In genomic region chr16:17499249-17499883, GRCm38 (mm10) we compare ENCODE assay signal across 12 mouse cellular contexts. TPM values are rescaled to one million over a fixed set of nuclear protein-coding genes. Genes with fewer than 3 reads are reported as not detected.
A peak's percentile ranks its signal among the peaks of the same experiment; 100 is the strongest.
DNase-seq lines count a peak whose midpoint lies in the region; ATAC-seq and TF ChIP-seq lines count a peak whose summit lies in the region.
"Had no signal": no experiment of that assay in that cellular context is flagged by ENCODE, and none has a peak within 500 bp of the region (broad histone marks: within the 10 kb centered on the region; RNA-seq: fewer than 3 reads in every experiment).

No protein-coding gene starts in this region.

- ATAC-seq in kidney, embryonic 15.5 days (replicated peaks; ENCODE audit: low FRiP score), result peak; percentile 56; the same call in 1 of the 2 replicates
- ATAC-seq in kidney, embryonic 14.5 days (ENCODE audit: low FRiP score, low TSS enrichment), result no peak
- ATAC-seq in hindbrain, embryonic 11.5 days (ENCODE audit: low FRiP score), result peak; percentile 84
- peak; percentile 84 for ATAC-seq in midbrain, embryonic 16.5 days
- ATAC-seq in liver, postnatal 0 days, result no peak

- no peak overlapping the region for H3K4me3 ChIP-seq in kidney, embryonic 15.5 days (replicated peaks)
- no peak overlapping the region for H3K4me3 ChIP-seq in kidney, embryonic 14.5 days (ENCODE audit: low read length)
- H3K4me3 ChIP-seq in hindbrain, embryonic 11.5 days (ENCODE audit: low read depth, low read length), result no peak overlapping the region
- no peak overlapping the region for H3K4me3 ChIP-seq in midbrain, embryonic 16.5 days (ENCODE audit: low read depth, low read length)
- no peak overlapping the region for H3K4me3 ChIP-seq in gastrocnemius, adult 2 months
- H3K4me3 ChIP-seq in liver, postnatal 0 days (ENCODE audit: low read depth, low read length), result no peak overlapping the region
- H3K4me3 ChIP-seq: heart, embryonic 10.5 days had no signal

- peak; percentile 66 for DNase-seq in embryo, embryonic 11 days
- peak; percentile 67 for DNase-seq in hindbrain, embryonic 11.5 days (ENCODE audit: low spot score)
- DNase-seq in urinary bladder, postnatal 36 days (ENCODE audit: low spot score in 2 of 2), result no peak
- no peak for DNase-seq in gastrocnemius, adult 2 months
- DNase-seq in liver, postnatal 0 days, result no peak
- DNase-seq: kidney, postnatal 14 days had no signal

- TF ChIP-seq CTCF in gastrocnemius, adult 2 months (IDR thresholded peaks at IDR 0.05), result no peak
- TF ChIP-seq CTCF in liver, postnatal 0 days (IDR thresholded peaks at IDR 0.05; ENCODE audit: low read depth), result no peak

- H3K9ac ChIP-seq in kidney, embryonic 15.5 days, result no peak overlapping the region
- H3K9ac ChIP-seq in kidney, embryonic 14.5 days (ENCODE audit: low read depth, low read length), result no peak overlapping the region
- H3K9ac ChIP-seq in hindbrain, embryonic 11.5 days (ENCODE audit: low read depth, low read length), result no peak overlapping the region
- no peak overlapping the region for H3K9ac ChIP-seq in midbrain, embryonic 16.5 days (ENCODE audit: low read depth, low read length)
- H3K9ac ChIP-seq in liver, postnatal 0 days (replicated peaks), result no peak overlapping the region

- no peak overlapping the region for H3K4me2 ChIP-seq in kidney, embryonic 15.5 days
- no peak overlapping the region for H3K4me2 ChIP-seq in kidney, embryonic 14.5 days (replicated peaks; ENCODE audit: low read depth, low read length)
- no peak overlapping the region for H3K4me2 ChIP-seq in hindbrain, embryonic 11.5 days (replicated peaks; ENCODE audit: low read depth, low read length)
- H3K4me2 ChIP-seq in midbrain, embryonic 16.5 days (ENCODE audit: low read length), result peak overlapping the region; percentile 16; the same call in 1 of the 2 replicates
- no peak overlapping the region for H3K4me2 ChIP-seq in liver, postnatal 0 days (ENCODE audit: low read depth, low read length)
- H3K4me2 ChIP-seq: liver, embryonic 11.5 days had no signal

- peaks cover 12% of the 10 kb centered on the region for H3K4me1 ChIP-seq in kidney, embryonic 15.5 days
- peaks cover 4% of the 10 kb centered on the region; the same call in 1 of the 2 replicates for H3K4me1 ChIP-seq in kidney, embryonic 14.5 days (ENCODE audit: control insufficient read depth, insufficient read depth, low read length)
- no peaks in the 10 kb centered on the region for H3K4me1 ChIP-seq in hindbrain, embryonic 11.5 days (replicated peaks; ENCODE audit: control insufficient read depth, insufficient read depth, low read length)
- H3K4me1 ChIP-seq in midbrain, embryonic 16.5 days (ENCODE audit: control insufficient read depth, insufficient read depth, low read length), result peaks cover 4% of the 10 kb centered on the region; the same call in 1 of the 2 replicates
- H3K4me1 ChIP-seq in liver, postnatal 0 days (ENCODE audit: insufficient read depth), result 0 out of 2 replicates have a peak, but pooled peaks cover 4% of the 10 kb centered on the region

- 30% methylated on average over 10 of the region's 10 CpGs for WGBS in kidney, embryonic 15.5 days
- 37% methylated on average over 9 of the region's 10 CpGs for WGBS in kidney, embryonic 14.5 days
- WGBS in hindbrain, embryonic 11.5 days, result 14% methylated on average over 9 of the region's 10 CpGs
- 12% methylated on average over 10 of the region's 10 CpGs for WGBS in midbrain, embryonic 16.5 days
- 65% methylated on average over 10 of the region's 10 CpGs for WGBS in liver, postnatal 0 days (ENCODE audit: insufficient replicate concordance)

- no peak overlapping the region for H3K27ac ChIP-seq in kidney, embryonic 15.5 days
- no peak overlapping the region for H3K27ac ChIP-seq in kidney, embryonic 14.5 days (ENCODE audit: low read depth, low read length)
- no peak overlapping the region for H3K27ac ChIP-seq in hindbrain, embryonic 11.5 days (ENCODE audit: low read depth, low read length)
- H3K27ac ChIP-seq in midbrain, embryonic 16.5 days (ENCODE audit: low read length), result no peak overlapping the region
- no peak overlapping the region for H3K27ac ChIP-seq in gastrocnemius, adult 2 months
- H3K27ac ChIP-seq in liver, postnatal 0 days (ENCODE audit: low read depth), result no peak overlapping the region
- H3K27ac ChIP-seq: heart, embryonic 10.5 days had no signal

- intact Hi-C loops in gastrocnemius, adult 2 months (cut with DNase I), result no loop called here

- no peaks in the 10 kb centered on the region; the same call in 1 of the 2 replicates for H3K27me3 ChIP-seq in kidney, embryonic 15.5 days
- no peaks in the 10 kb centered on the region for H3K27me3 ChIP-seq in kidney, embryonic 14.5 days (ENCODE audit: control insufficient read depth, insufficient read depth, low read length)
- no peaks in the 10 kb centered on the region for H3K27me3 ChIP-seq in hindbrain, embryonic 11.5 days (ENCODE audit: control insufficient read depth, insufficient read depth, low read length)
- no peaks in the 10 kb centered on the region for H3K27me3 ChIP-seq in midbrain, embryonic 16.5 days (ENCODE audit: control insufficient read depth, insufficient read depth, low read depth, low read length)
- H3K27me3 ChIP-seq in liver, postnatal 0 days (ENCODE audit: insufficient read depth, low read length), result no peaks in the 10 kb centered on the region

- TF ChIP-seq EP300 in liver, postnatal 0 days (IDR thresholded peaks at IDR 0.05; ENCODE audit: low read depth), result no peak

- H3K36me3 ChIP-seq in kidney, embryonic 15.5 days, result no peaks in the 10 kb centered on the region
- H3K36me3 ChIP-seq in kidney, embryonic 14.5 days (ENCODE audit: control insufficient read depth, insufficient read depth, low read length), result no peaks in the 10 kb centered on the region
- no peaks in the 10 kb centered on the region for H3K36me3 ChIP-seq in hindbrain, embryonic 11.5 days (ENCODE audit: control insufficient read depth, insufficient read depth, low read length)
- H3K36me3 ChIP-seq in midbrain, embryonic 16.5 days (ENCODE audit: control insufficient read depth, insufficient read depth, low read length), result no peaks in the 10 kb centered on the region
- no peaks in the 10 kb centered on the region for H3K36me3 ChIP-seq in liver, postnatal 0 days (replicated peaks; ENCODE audit: insufficient read depth, low read length)
- H3K36me3 ChIP-seq: heart, embryonic 10.5 days had no signal

- no peaks in the 10 kb centered on the region for H3K9me3 ChIP-seq in kidney, embryonic 15.5 days (replicated peaks)
- no peaks in the 10 kb centered on the region for H3K9me3 ChIP-seq in kidney, embryonic 14.5 days (ENCODE audit: control insufficient read depth, low read length)
- no peaks in the 10 kb centered on the region for H3K9me3 ChIP-seq in hindbrain, embryonic 11.5 days (ENCODE audit: control insufficient read depth, low read length)
- no peaks in the 10 kb centered on the region for H3K9me3 ChIP-seq in midbrain, embryonic 16.5 days (replicated peaks; ENCODE audit: control insufficient read depth, low read length, poor library complexity, severe bottlenecking)
- H3K9me3 ChIP-seq in liver, postnatal 0 days (ENCODE audit: low read length), result no peaks in the 10 kb centered on the region
- H3K9me3 ChIP-seq: heart, embryonic 10.5 days had no signal

RNA-seq across cellular contexts. Expression of gene Lztr1, which starts 9.1 kb away (rescaled TPM):
- 83.3 and 96.0 TPM in 2 replicates for polyA plus RNA-seq in kidney, embryonic 15.5 days (2015; fragmentation: Nextera tagmentation; extraction: Ambion mirVana)
- polyA plus RNA-seq in kidney, embryonic 14.5 days (2014; fragmentation: Nextera tagmentation; extraction: Ambion mirVana), result 57.9 and 81.4 TPM in 2 replicates
- polyA plus RNA-seq in hindbrain, embryonic 11.5 days (2014; fragmentation: Nextera tagmentation; extraction: Ambion mirVana), result 85.3 and 85.8 TPM in 2 replicates
- 145 and 151 TPM in 2 replicates for polyA plus RNA-seq in midbrain, embryonic 16.5 days (2015; fragmentation: Nextera tagmentation; extraction: Ambion mirVana)
- total RNA-seq in gastrocnemius, adult 2 months (2021), result 10 to 100 TPM; 25.2 to 25.9 TPM
- polyA plus RNA-seq in liver, postnatal 0 days (2015; fragmentation: Nextera tagmentation; extraction: Ambion mirVana), result 16.8 and 18.7 TPM in 2 replicates

RNA-seq across cellular contexts. Expression of gene Aifm3, which starts 10.0 kb away (rescaled TPM):
- 1.8 and 2.1 TPM in 2 replicates for polyA plus RNA-seq in kidney, embryonic 15.5 days (2015; fragmentation: Nextera tagmentation; extraction: Ambion mirVana)
- 0.61 and 1.7 TPM in 2 replicates for polyA plus RNA-seq in kidney, embryonic 14.5 days (2014; fragmentation: Nextera tagmentation; extraction: Ambion mirVana)
- polyA plus RNA-seq in hindbrain, embryonic 11.5 days (2014; fragmentation: Nextera tagmentation; extraction: Ambion mirVana), result 2.5 and 2.6 TPM in 2 replicates
- 13.6 and 22.2 TPM in 2 replicates for polyA plus RNA-seq in midbrain, embryonic 16.5 days (2015; fragmentation: Nextera tagmentation; extraction: Ambion mirVana)
- total RNA-seq in gastrocnemius, adult 2 months (2021), result under 1 TPM in 1 of 2 experiments, not detected in 1; 0.08 TPM
- 3.3 and 3.4 TPM in 2 replicates for polyA plus RNA-seq in liver, postnatal 0 days (2015; fragmentation: Nextera tagmentation; extraction: Ambion mirVana)
- total RNA-seq: neutrophil, adult 5-6 weeks had no signal

RNA-seq across cellular contexts. Expression of gene Thap7, which starts 31.6 kb away (rescaled TPM):
- polyA plus RNA-seq in kidney, embryonic 15.5 days (2015; fragmentation: Nextera tagmentation; extraction: Ambion mirVana), result 51.9 and 55.2 TPM in 2 replicates
- 49.1 and 51.1 TPM in 2 replicates for polyA plus RNA-seq in kidney, embryonic 14.5 days (2014; fragmentation: Nextera tagmentation; extraction: Ambion mirVana)
- polyA plus RNA-seq in hindbrain, embryonic 11.5 days (2014; fragmentation: Nextera tagmentation; extraction: Ambion mirVana), result 47.6 and 49.3 TPM in 2 replicates
- polyA plus RNA-seq in midbrain, embryonic 16.5 days (2015; fragmentation: Nextera tagmentation; extraction: Ambion mirVana), result 60.7 and 62.7 TPM in 2 replicates
- 10 to 100 TPM; 15.8 to 16.0 TPM for total RNA-seq in gastrocnemius, adult 2 months (2021)
- 21.3 and 24.4 TPM in 2 replicates for polyA plus RNA-seq in liver, postnatal 0 days (2015; fragmentation: Nextera tagmentation; extraction: Ambion mirVana)

RNA-seq across cellular contexts. Expression of gene Crkl, which starts 47.6 kb away (rescaled TPM):
- polyA plus RNA-seq in kidney, embryonic 15.5 days (2015; fragmentation: Nextera tagmentation; extraction: Ambion mirVana), result 68.9 and 72.6 TPM in 2 replicates
- polyA plus RNA-seq in kidney, embryonic 14.5 days (2014; fragmentation: Nextera tagmentation; extraction: Ambion mirVana), result 59.6 and 77.9 TPM in 2 replicates
- polyA plus RNA-seq in hindbrain, embryonic 11.5 days (2014; fragmentation: Nextera tagmentation; extraction: Ambion mirVana), result 79.1 and 87.5 TPM in 2 replicates
- polyA plus RNA-seq in midbrain, embryonic 16.5 days (2015; fragmentation: Nextera tagmentation; extraction: Ambion mirVana), result 72.4 and 88.8 TPM in 2 replicates
- total RNA-seq in gastrocnemius, adult 2 months (2021), result 10 to 100 TPM; 21.6 to 28.3 TPM
- polyA plus RNA-seq in liver, postnatal 0 days (2015; fragmentation: Nextera tagmentation; extraction: Ambion mirVana), result 20.1 and 24.4 TPM in 2 replicates

Comparison
In these comparisons a context has a peak if more than half of its experiments do, and no peak if none do; other contexts are left out.
1. ATAC-seq: peak in kidney, embryonic 15.5 days (single experiment), hindbrain, embryonic 11.5 days (single experiment) and midbrain, embryonic 16.5 days (single experiment); none in kidney, embryonic 14.5 days (single experiment) and liver, postnatal 0 days (single experiment).
2. DNase-seq: peak in embryo, embryonic 11 days (single experiment) and hindbrain, embryonic 11.5 days (single experiment); none in urinary bladder, postnatal 36 days (0 of 2), gastrocnemius, adult 2 months (single experiment) and liver, postnatal 0 days (single experiment).